Mouse (Mus musculus) testis, adult 2 months (tissue): ENCODE results near the gene Hist1h2bj.

Experiments used
- CTCF ChIP-seq: fragments of 200-500 bp; IDR thresholded peaks from 2 replicates; pipeline ENCODE4 v1.5.1; 2012; ENCODE audit warnings: low read depth, mild to moderate bottlenecking, inconsistent platforms, low read length, moderate library complexity; ENCODE audit not compliant: control insufficient read depth, insufficient read depth, insufficient replicate concordance
- POLR2A ChIP-seq: fragments of 200-500 bp; IDR thresholded peaks from 2 replicates; pipeline ENCODE4 v1.6.1; 2012; ENCODE audit warnings: low read depth, mild to moderate bottlenecking, inconsistent platforms, low read length, moderate library complexity; ENCODE audit not compliant: control insufficient read depth

GRCm38 (mm10) chr13:22013716-22014115, 29.3 kb upstream of the Hist1h2bj start:
- TF ChIP-seq POLR2A = no peak
- no peak for TF ChIP-seq CTCF
